Mouse (Mus musculus) mature B cell (primary cell): Measurements from ENCODE around the gene Vegfc.

Experiments used
- in situ Hi-C: fragments of 300-500 bp; cut with MboI; formaldehyde crosslinking; loops from 2 replicates; pipeline ENCODE4 v1.14.3; 2019

The Vegfc gene

DNA sequence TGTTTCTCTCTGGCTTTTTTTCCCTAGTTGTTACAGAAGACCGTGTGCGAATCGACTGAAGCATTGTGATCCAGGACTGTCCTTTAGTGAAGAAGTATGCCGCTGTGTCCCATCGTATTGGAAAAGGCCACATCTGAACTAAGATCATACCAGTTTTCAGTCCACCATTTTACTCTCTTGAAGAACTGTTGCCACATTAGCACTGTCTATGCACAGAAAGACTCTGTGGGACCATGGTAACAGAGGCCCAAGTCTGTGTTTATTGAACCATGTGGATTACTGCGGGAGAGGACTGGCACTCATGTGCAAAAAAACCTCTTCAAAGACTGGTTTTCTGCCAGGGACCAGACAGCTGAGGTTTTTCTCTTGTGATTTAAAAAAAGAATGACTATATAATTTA lies 108.5 kb downstream of the Vegfc start:
- in situ Hi-C loops = no loop called here

DNA sequence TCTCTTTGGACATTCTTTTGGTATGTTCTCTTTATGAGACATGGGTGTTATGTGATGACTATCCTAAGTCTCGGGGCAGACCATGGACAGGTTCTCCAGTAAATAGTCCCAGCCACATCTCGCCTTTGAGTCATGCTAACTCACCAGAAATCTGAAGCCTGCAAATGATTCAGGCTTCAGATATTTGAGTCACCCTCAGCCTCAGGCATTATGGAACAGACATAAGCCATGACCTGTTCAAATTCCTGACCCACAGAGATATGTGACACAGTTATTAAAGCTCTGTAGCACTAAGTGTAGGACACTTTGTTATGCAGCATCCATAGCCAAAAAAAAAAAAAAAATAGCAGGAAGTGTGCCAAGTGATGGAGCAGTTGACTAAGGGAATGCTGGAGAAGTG lies 138.8 kb downstream of the Vegfc start:
- in situ Hi-C loops = no loop called here

DNA sequence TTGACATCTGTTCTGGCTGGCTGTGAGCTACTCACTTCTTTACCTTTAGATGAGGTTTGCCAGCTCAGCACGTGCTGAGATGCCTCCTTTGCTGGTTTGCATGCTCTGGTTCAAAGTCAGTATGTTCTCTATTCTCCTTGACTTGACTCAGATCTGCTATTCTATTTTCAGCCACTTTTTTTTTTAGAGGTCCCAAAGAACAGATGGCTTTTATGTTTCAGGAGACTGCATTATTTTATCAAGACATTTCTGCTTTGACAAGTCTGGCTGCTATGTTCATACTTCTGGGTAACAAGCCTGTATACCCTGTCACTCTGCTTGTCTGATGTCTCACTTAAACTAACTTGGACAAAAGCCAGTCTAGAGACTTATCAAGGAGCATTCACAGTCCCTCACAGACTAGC lies 151.4 kb downstream of the Vegfc start:
- in situ Hi-C loops = no loop called here

- in situ Hi-C loops = no loop called here
Observed at GRCm38 (mm10) chr8:54230638-54231037, 153.2 kb downstream of the Vegfc start.

GRCm38 (mm10) chr8:54233316-54233715 lies 155.9 kb downstream of the Vegfc start:
- in situ Hi-C loops = no loop called here
